Mouse (Mus musculus): ENCODE data around the gene Ldhal6b.

DNA sequence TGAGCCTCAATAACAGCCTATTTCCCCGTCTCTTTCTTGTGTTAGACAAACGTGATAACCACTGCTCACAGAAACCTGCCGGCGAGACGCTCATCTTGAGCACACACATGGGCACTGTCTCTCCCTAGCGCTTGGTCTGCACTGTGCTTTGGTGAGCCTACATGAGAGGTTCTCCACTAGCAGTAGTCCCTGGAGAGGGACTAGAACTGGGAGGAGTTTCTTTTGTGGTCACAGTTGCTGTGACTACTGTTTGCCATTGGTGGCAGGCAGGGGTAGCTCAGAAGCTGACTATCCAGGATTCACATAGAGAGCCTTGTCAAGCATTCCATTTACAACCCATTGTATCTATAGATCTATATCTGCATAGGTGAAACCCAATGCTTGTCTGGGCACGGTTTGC, 5.8 kb downstream of the Ldhal6b start:
- no peak for TF ChIP-seq CTCF (IDR thresholded peaks at IDR 0.05; ENCODE audit: low read depth)
- no peak for TF ChIP-seq EP300 (IDR thresholded peaks at IDR 0.05; ENCODE audit: low read depth)

Data from heart, postnatal 0 days (tissue).